Mouse (Mus musculus): ENCODE measurements around the gene Ddx43. TPM values are rescaled to one million over a fixed set of nuclear protein-coding genes. Genes with fewer than 3 reads are reported as not detected.

The Ddx43 gene
- polyA plus RNA-seq, 1 experiment: 0.05 TPM

DNA sequence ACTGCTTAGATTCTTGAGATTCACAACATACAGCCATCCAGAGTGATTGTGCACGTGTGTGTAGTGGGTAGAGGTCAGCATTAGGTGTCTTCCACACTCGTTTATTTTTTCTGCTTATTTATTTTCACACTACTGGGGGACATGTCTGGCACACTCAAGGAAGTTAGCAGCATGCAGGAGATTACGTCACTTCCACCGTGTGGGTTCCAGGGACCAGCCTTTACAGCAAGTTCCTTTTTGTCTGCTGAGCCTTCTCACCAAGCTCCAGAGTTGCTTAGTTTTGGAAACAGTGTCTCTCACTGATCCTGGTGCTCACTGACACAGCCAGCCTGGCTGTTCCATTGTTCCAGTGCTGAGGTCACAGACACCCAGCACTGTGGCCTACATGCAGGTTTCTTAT, 55.8 kb downstream of the Ddx43 start:
- H3K4me3 ChIP-seq (replicated peaks; ENCODE audit: extremely low read depth, low read depth, low read length): no peak overlapping the region
- TF ChIP-seq CTCF (IDR thresholded peaks at IDR 0.05; ENCODE audit: insufficient read depth, low read length): no peak
- TF ChIP-seq POLR2A (IDR thresholded peaks at IDR 0.05; ENCODE audit: borderline replicate concordance, extremely low read depth, low read depth, low read length): no peak
- no peak for DNase-seq
- WGBS: 40% methylated on average over 4 of the region's 4 CpGs
- H3K4me1 ChIP-seq (ENCODE audit: control insufficient read depth, insufficient read depth, low read length): peaks cover 6% of the 10 kb centered on the region

DNA sequence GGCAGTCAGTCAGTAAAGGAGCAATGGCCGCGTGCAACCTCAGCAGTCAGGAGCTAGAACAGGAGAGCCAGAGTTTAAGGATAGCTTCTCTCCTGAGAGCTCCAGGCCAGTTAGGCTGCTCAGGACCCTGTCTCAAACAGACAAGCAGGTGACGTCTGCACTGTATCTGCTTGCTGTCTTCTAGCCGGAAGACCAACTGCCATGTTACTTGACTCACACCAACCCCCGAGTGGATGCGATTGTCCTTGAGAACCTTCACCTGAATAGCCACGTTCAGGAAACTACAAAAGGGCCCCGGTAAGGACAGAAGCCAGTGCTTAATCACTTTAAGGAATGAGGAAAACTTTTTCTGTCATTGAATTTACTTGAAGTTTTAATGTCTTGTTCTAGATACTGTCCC, 61.4 kb downstream of the Ddx43 start:
- no peak overlapping the region for H3K4me3 ChIP-seq (replicated peaks; ENCODE audit: extremely low read depth, low read depth, low read length)
- no peaks in the 10 kb centered on the region for H3K4me1 ChIP-seq (ENCODE audit: control insufficient read depth, insufficient read depth, low read length)
- WGBS: 91% methylated on average over 8 of the region's 8 CpGs
- TF ChIP-seq POLR2A (IDR thresholded peaks at IDR 0.05; ENCODE audit: borderline replicate concordance, extremely low read depth, low read depth, low read length): no peak
- no peak for TF ChIP-seq CTCF (IDR thresholded peaks at IDR 0.05; ENCODE audit: insufficient read depth, low read length)
- DNase-seq: no peak

DNA sequence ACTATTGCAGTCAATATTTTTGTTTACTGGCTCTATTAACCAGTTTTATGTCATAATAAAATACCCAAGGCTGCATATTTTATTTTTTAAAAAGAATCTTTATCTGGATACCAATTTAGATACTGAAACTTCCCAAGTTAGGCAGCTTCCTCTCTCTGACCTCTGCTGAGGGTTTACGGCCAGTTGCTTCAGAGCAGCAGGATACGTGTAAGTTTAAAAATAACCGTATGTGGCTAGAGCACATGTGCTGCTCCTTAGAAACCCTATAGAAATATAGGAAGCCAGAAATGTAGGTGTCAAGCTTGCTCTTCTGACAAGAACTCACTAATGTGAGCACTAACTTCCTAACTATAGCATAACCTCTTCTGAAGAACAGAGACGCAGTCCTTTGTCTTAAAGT, 67.8 kb downstream of the Ddx43 start:
- no peak for TF ChIP-seq CTCF (IDR thresholded peaks at IDR 0.05; ENCODE audit: insufficient read depth, low read length)
- no peak for TF ChIP-seq POLR2A (IDR thresholded peaks at IDR 0.05; ENCODE audit: borderline replicate concordance, extremely low read depth, low read depth, low read length)
- 77% methylated on average over 4 of the region's 4 CpGs for WGBS
- DNase-seq: no peak
- Histone ChIP-seq H3K4me3 (replicated peaks; ENCODE audit: extremely low read depth, low read depth, low read length) (no peak overlapping the region), H3K4me1 (ENCODE audit: control insufficient read depth, insufficient read depth, low read length) (no peaks in the 10 kb centered on the region)

DNA sequence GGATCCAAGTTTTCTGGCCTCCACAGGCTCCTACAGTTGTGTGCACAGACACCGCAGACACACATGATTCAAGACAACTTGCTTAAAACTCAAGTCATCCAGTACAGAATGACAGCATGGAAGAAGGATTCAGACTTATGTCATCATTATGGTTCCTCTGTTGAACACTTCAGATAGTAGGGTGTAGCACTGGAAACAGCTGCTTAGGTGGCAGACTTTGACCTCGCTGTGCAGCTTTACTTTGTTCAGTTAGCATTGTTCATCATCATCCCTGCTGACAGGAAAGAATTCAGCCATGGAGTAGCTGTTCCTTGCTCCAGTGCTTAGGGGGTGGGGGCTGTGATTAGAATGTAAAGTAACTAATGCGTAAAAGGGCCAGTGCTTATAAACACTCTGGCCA, 70.1 kb downstream of the Ddx43 start:
- no peak overlapping the region for H3K4me3 ChIP-seq (replicated peaks; ENCODE audit: extremely low read depth, low read depth, low read length)
- DNase-seq: no peak
- WGBS: 95% methylated on average over 3 of the region's 3 CpGs
- TF ChIP-seq CTCF (IDR thresholded peaks at IDR 0.05; ENCODE audit: insufficient read depth, low read length) (no peak), POLR2A (IDR thresholded peaks at IDR 0.05; ENCODE audit: borderline replicate concordance, extremely low read depth, low read depth, low read length) (no peak)
- no peaks in the 10 kb centered on the region for H3K4me1 ChIP-seq (ENCODE audit: control insufficient read depth, insufficient read depth, low read length)

Other genes with a start within 250 kb of the Ddx43 start
- 29.2 and 85.9 TPM in 2 replicates for gene Gsta4, start 213.0 kb upstream of the Ddx43 start, polyA plus RNA-seq (2012; rRNA removed)
- gene Gsta1, start 165.1 kb upstream of the Ddx43 start, polyA plus RNA-seq (2012; rRNA removed): 0.27 and 1.7 TPM in 2 replicates
- gene Gm3776, start 138.6 kb upstream of the Ddx43 start, polyA plus RNA-seq (2012; rRNA removed): 1.4 TPM in 1 of 2 replicates, not detected in the other
- gene Gm10639, start 105.9 kb upstream of the Ddx43 start, polyA plus RNA-seq (2012; rRNA removed): not detected in 2 replicates
- not detected in 2 replicates for gene Omt2a, start 81.0 kb upstream of the Ddx43 start, polyA plus RNA-seq (2012; rRNA removed)
- gene Omt2b, start 68.2 kb upstream of the Ddx43 start, polyA plus RNA-seq (2012; rRNA removed): not detected in 2 replicates
- 1.9 and 5.0 TPM in 2 replicates for gene Gsta2, start 40.0 kb upstream of the Ddx43 start, polyA plus RNA-seq (2012; rRNA removed)
- 0.22 TPM in 1 of 2 replicates, not detected in the other for gene Dppa5a, start 27.6 kb upstream of the Ddx43 start, polyA plus RNA-seq (2012; rRNA removed)
- gene Ooep, start 17.1 kb upstream of the Ddx43 start, polyA plus RNA-seq (2012; rRNA removed): 0.28 and 0.37 TPM in 2 replicates
- gene Cgas, start 47.5 kb downstream of the Ddx43 start, polyA plus RNA-seq (2012; rRNA removed): 0.83 and 0.98 TPM in 2 replicates
- gene Mto1, start 52.4 kb downstream of the Ddx43 start, polyA plus RNA-seq (2012; rRNA removed): 9.9 and 10.3 TPM in 2 replicates
- gene Gm17324, start 53.0 kb downstream of the Ddx43 start, polyA plus RNA-seq (2012; rRNA removed): 0.17 TPM in 1 of 2 replicates, not detected in the other
- gene Eef1a1, start 93.4 kb downstream of the Ddx43 start, polyA plus RNA-seq (2012; rRNA removed): 2,131 and 3,172 TPM in 2 replicates
- 11.4 and 12.4 TPM in 2 replicates for gene Slc17a5, start 192.3 kb downstream of the Ddx43 start, polyA plus RNA-seq (2012; rRNA removed)
- 0.42 and 1.6 TPM in 2 replicates for gene Cd109, start 219.8 kb downstream of the Ddx43 start, polyA plus RNA-seq (2012; rRNA removed)